Mouse (Mus musculus): ENCODE results near the gene AY358078.

DNA sequence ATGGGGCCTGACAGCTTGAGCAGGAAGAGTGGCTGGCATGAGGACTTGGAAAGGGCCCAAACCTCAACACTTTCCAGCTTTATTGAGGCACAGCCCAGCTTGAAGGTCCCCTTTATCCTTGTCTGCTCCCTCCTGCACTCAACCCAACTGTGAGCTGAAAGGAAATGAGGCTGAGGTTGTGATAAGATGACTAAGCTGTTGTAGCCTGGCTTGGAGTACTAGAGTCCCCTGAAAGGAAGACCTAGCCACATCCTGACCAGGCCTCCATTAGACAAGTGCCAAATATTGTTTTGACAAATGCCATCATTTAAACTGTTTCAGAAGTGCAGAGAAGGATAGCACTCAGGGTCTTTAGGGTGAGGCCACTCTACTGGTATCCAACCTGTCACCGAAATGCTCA is 22.1 kb upstream of the AY358078 start:
- TF ChIP-seq CTCF (IDR thresholded peaks at IDR 0.05; ENCODE audit: low read depth, low read length) (no peak), EP300 (IDR thresholded peaks at IDR 0.05; ENCODE audit: insufficient read depth, low read depth, low read length) (no peak)
